Mouse (Mus musculus) CH12.LX (cell line): ENCODE measurements around the gene Ppp1r3f. TPM values are rescaled to one million over a fixed set of nuclear protein-coding genes. Genes with fewer than 3 reads are reported as not detected.

Experiments used
- DNase-seq: peaks from one replicate; pipeline ENCODE4 v3.0.0-alpha.2; 2013; ENCODE audit errors: extremely low read depth
- H3K27ac ChIP-seq: 2 replicates; pipeline ENCODE4 v1.5.1; 2012; ENCODE audit warnings: low read depth, mild to moderate bottlenecking, control low read depth, moderate library complexity; ENCODE audit not compliant: insufficient read depth
- H3K27me3 ChIP-seq: replicated peaks from 2 replicates; pipeline ENCODE3; 2012; ENCODE audit warnings: inconsistent platforms
- H3K36me3 ChIP-seq, 2 experiments: replicated peaks in 1 of 2; 2 replicates each; pipeline versions ENCODE3 to v1.6.1; 2012; ENCODE audit warnings: inconsistent platforms in 1 of 2, low read length in 1 of 2, mild to moderate bottlenecking in 1 of 2, mixed read lengths in 1 of 2, moderate library complexity in 1 of 2; ENCODE audit not compliant: control insufficient read depth in 1 of 2, insufficient read depth in 1 of 2
- H3K4me1 ChIP-seq, 2 experiments: 2 replicates each; pipeline ENCODE4 v1.6.1; 2012; ENCODE audit warnings: inconsistent platforms in 1 of 2, moderate library complexity in 1 of 2; ENCODE audit not compliant: insufficient read depth in 2 of 2, control insufficient read depth in 1 of 2
- H3K4me2 ChIP-seq: 2 replicates; pipeline ENCODE4 v1.6.1; 2012; ENCODE audit warnings: low read depth, mild to moderate bottlenecking, control low read depth; ENCODE audit not compliant: poor library complexity, insufficient read depth, severe bottlenecking
- H3K4me3 ChIP-seq, 3 experiments: fragments of 150-350 bp in 1 of 3; sonication (generic) in 1 of 3; replicated peaks in 1 of 3; 2 replicates each; pipeline versions ENCODE3 to v1.5.1; 2011 to 2012; ENCODE audit warnings: low read depth in 2 of 3, low read length in 2 of 3, mild to moderate bottlenecking in 2 of 3, moderate library complexity in 2 of 3, control low read depth in 1 of 3, improper control_type of control experiment in 1 of 3, inconsistent platforms in 1 of 3, mixed read lengths in 1 of 3; ENCODE audit not compliant: poor library complexity in 1 of 3
- H3K79me2 ChIP-seq: replicated peaks from 2 replicates; pipeline ENCODE4 v1.6.1; 2012; ENCODE audit warnings: mild to moderate bottlenecking, moderate library complexity; ENCODE audit not compliant: control insufficient read depth, poor library complexity, insufficient read depth, severe bottlenecking; ENCODE audit errors: extremely low read depth
- H3K9ac ChIP-seq: 2 replicates; pipeline ENCODE4 v1.6.1; 2012; ENCODE audit warnings: low read depth, mild to moderate bottlenecking, control low read depth, moderate library complexity; ENCODE audit not compliant: insufficient read depth
- H3K9me3 ChIP-seq: replicated peaks from 2 replicates; pipeline ENCODE3; 2012; ENCODE audit warnings: low read length, inconsistent platforms, mixed read lengths
- BHLHE40 ChIP-seq: IDR thresholded peaks from 2 replicates; pipeline ENCODE4 v1.6.1; 2011; ENCODE audit warnings: mild to moderate bottlenecking, low read depth, low read length, improper control_type of control experiment
- CHD1 ChIP-seq: IDR thresholded peaks from 2 replicates; pipeline ENCODE4 v1.6.1; 2012; ENCODE audit warnings: low read depth, low read length, improper control_type of control experiment, inconsistent platforms
- CHD2 ChIP-seq: IDR thresholded peaks from 2 replicates; pipeline ENCODE4 v1.6.1; 2011; ENCODE audit warnings: low read length, improper control_type of control experiment
- E2F4 ChIP-seq: IDR thresholded peaks from 2 replicates; pipeline ENCODE4 v1.6.1; 2011; ENCODE audit warnings: low read depth, low read length, improper control_type of control experiment; ENCODE audit not compliant: insufficient replicate concordance
- EP300 ChIP-seq: IDR thresholded peaks from 2 replicates; pipeline ENCODE4 v1.6.1; 2011; ENCODE audit warnings: low read length, improper control_type of control experiment
- ETS1 ChIP-seq: conservative IDR thresholded peaks from 2 replicates; pipeline ENCODE4 v1.6.1; 2012; ENCODE audit warnings: low read depth, mild to moderate bottlenecking, inconsistent platforms, low read length, improper control_type of control experiment, moderate library complexity
- GABPA ChIP-seq: IDR thresholded peaks from 2 replicates; pipeline ENCODE4 v1.6.1; 2012; ENCODE audit warnings: low read depth, low read length, improper control_type of control experiment, inconsistent platforms; ENCODE audit not compliant: insufficient replicate concordance
- HCFC1 ChIP-seq: IDR thresholded peaks from 2 replicates; pipeline ENCODE4 v1.6.1; 2012; ENCODE audit warnings: low read depth, mild to moderate bottlenecking, inconsistent platforms, low read length, improper control_type of control experiment
- JUND ChIP-seq: conservative IDR thresholded peaks from 2 replicates; pipeline ENCODE4 v1.6.1; 2011; ENCODE audit warnings: low read depth, low read length, improper control_type of control experiment
- MAFK ChIP-seq: IDR thresholded peaks from 2 replicates; pipeline ENCODE4 v1.6.1; 2011; ENCODE audit warnings: low read length, improper control_type of control experiment; ENCODE audit not compliant: insufficient replicate concordance
- MAX ChIP-seq: IDR thresholded peaks from 2 replicates; pipeline ENCODE4 v1.6.1; 2011; ENCODE audit warnings: low read length, improper control_type of control experiment
- MAZ ChIP-seq: IDR thresholded peaks from 2 replicates; pipeline ENCODE4 v1.6.1; 2012; ENCODE audit warnings: low read depth, mild to moderate bottlenecking, inconsistent platforms, low read length, improper control_type of control experiment, moderate library complexity
- MEF2A ChIP-seq: IDR thresholded peaks from 2 replicates; pipeline ENCODE4 v1.6.1; 2014; ENCODE audit warnings: low read depth, mild to moderate bottlenecking, inconsistent platforms, low read length, improper control_type of control experiment, borderline replicate concordance
- MXI1 ChIP-seq: IDR thresholded peaks from 2 replicates; pipeline ENCODE4 v1.6.1; 2011; ENCODE audit warnings: mild to moderate bottlenecking, low read depth, low read length, improper control_type of control experiment
- MYC ChIP-seq: IDR thresholded peaks from 2 replicates; pipeline ENCODE4 v1.6.1; 2011; ENCODE audit warnings: low read depth, mild to moderate bottlenecking, improper control_type of control experiment, low read length
- NELFE ChIP-seq: IDR thresholded peaks from 2 replicates; pipeline ENCODE4 v1.6.1; 2011; ENCODE audit warnings: low read depth, low read length, improper control_type of control experiment
- NRF1 ChIP-seq: IDR thresholded peaks from 2 replicates; pipeline ENCODE4 v1.6.1; 2014; ENCODE audit warnings: low read depth, mild to moderate bottlenecking, inconsistent platforms, low read length, improper control_type of control experiment, moderate library complexity
- POLR2A ChIP-seq: IDR thresholded peaks from 2 replicates; pipeline ENCODE4 v1.6.1; 2011; ENCODE audit warnings: low read depth, mild to moderate bottlenecking, improper control_type of control experiment, low read length
- POLR2AphosphoS2 ChIP-seq: IDR thresholded peaks from 2 replicates; pipeline ENCODE4 v1.6.1; 2011; ENCODE audit warnings: low read depth, low read length, improper control_type of control experiment
- RCOR1 ChIP-seq: conservative IDR thresholded peaks from 2 replicates; pipeline ENCODE4 v1.6.1; 2012; ENCODE audit warnings: low read depth, mild to moderate bottlenecking, inconsistent platforms, low read length, improper control_type of control experiment
- SIN3A ChIP-seq: IDR thresholded peaks from 2 replicates; pipeline ENCODE4 v1.6.1; 2012; ENCODE audit warnings: low read length, improper control_type of control experiment, inconsistent platforms
- SMC3 ChIP-seq: IDR thresholded peaks from 2 replicates; pipeline ENCODE4 v1.6.1; 2011; ENCODE audit warnings: low read depth, low read length, improper control_type of control experiment
- TBP ChIP-seq: conservative IDR thresholded peaks from 2 replicates; pipeline ENCODE4 v1.6.1; 2011; ENCODE audit warnings: low read depth, low read length, improper control_type of control experiment
- TCF12 ChIP-seq: IDR thresholded peaks from 2 replicates; pipeline ENCODE4 v1.6.1; 2014; ENCODE audit warnings: low read depth, mild to moderate bottlenecking, inconsistent platforms, low read length, improper control_type of control experiment
- USF1 ChIP-seq: IDR thresholded peaks from 2 replicates; pipeline ENCODE4 v1.6.1; 2014; ENCODE audit warnings: low read depth, mild to moderate bottlenecking, inconsistent platforms, low read length, improper control_type of control experiment
- ZKSCAN1 ChIP-seq: IDR thresholded peaks from 2 replicates; pipeline ENCODE4 v1.6.1; 2012; ENCODE audit warnings: low read depth, inconsistent platforms, low read length, improper control_type of control experiment, borderline replicate concordance
- ZMIZ1 ChIP-seq: IDR thresholded peaks from 2 replicates; pipeline ENCODE4 v1.6.1; 2012; ENCODE audit warnings: low read depth, mild to moderate bottlenecking, inconsistent platforms, low read length, improper control_type of control experiment
- dilution Hi-C: fragments of 300-500 bp; cut with MboI; formaldehyde crosslinking; loops from 2 replicates; pipeline ENCODE4 v1.14.3; 2020; ENCODE audit warnings: low sequenced_read_pairs; ENCODE audit not compliant: extremely low pct_unique_long_range_greater_than_20kb, extremely low pct_ligation_motif_present
- in situ Hi-C: fragments of 300-500 bp; cut with MboI; formaldehyde crosslinking; loops from 3 replicates; pipeline ENCODE4 v1.14.3; 2019; ENCODE audit warnings: low sequenced_read_pairs, low pct_ligation_motif_present, low pct_unique_long_range_greater_than_20kb, mixed read lengths
- polyA plus RNA-seq: library from polyadenylated mRNA; unstranded; fragments of >175 nt; gene quantifications from 2 replicates; pipeline ENCODE4 v1.2.1, GENCODE M21; 2012; ENCODE audit warnings: low read depth; ENCODE audit not compliant: insufficient read length
- total RNA-seq, 2 experiments: library from RNA; depleted of rRNA; stranded (reverse); fragments of 300-350 nt in 1 of 2; fragments of >200 nt in 1 of 2; gene quantifications; 2 replicates each; pipeline ENCODE4 v1.2.3; 2012 to 2014

Ppp1r3f gene
- total and polyA plus RNA-seq, 3 experiments: 0.13 to 0.57 (median 0.51) TPM

DNA sequence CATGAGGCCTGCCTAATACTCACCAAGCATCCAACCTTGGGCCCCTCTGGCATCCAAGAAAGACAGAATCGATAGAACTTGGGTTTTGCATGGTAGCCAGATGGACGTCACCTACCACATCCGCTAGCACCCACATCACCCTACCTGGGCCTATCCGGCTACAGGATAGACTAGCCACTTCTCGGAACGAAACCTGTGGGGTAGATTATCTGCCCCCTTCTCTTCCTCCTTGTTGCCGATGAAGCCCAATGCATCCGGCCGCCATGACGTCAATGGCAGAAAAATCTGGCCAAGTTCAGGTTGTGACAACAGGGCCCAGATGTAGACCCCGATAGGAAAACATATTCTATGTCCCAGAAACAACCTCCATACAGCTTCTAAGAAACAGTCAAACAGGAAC lies 9.8 kb upstream of the Ppp1r3f start:
- Histone ChIP-seq H3K4me1 (peaks cover 7% of the 10 kb centered on the region in 2 experiments), H3K27me3 (no peaks in the 10 kb centered on the region), H3K4me2 (no peak overlapping the region), H3K9ac (no peak overlapping the region), H3K4me3 (no peak overlapping the region), H3K27ac (no peak overlapping the region), H3K36me3 (peaks cover 4 to 40% of the 10 kb centered on the region in 2 experiments), H3K79me2 (no peaks in the 10 kb centered on the region), H3K9me3 (no peaks in the 10 kb centered on the region)
- in situ Hi-C loops: no loop called here
- dilution Hi-C loops: no loop called here
- no peak for TF ChIP-seq ZMIZ1
- TF ChIP-seq MYC: no peak
- no peak for TF ChIP-seq HCFC1
- no peak for TF ChIP-seq USF1
- no peak for TF ChIP-seq NRF1
- TF ChIP-seq EP300: no peak
- no peak for TF ChIP-seq MEF2A
- no peak for TF ChIP-seq CHD1
- no peak for TF ChIP-seq BHLHE40
- no peak for TF ChIP-seq TBP
- TF ChIP-seq ETS1: no peak
- TF ChIP-seq RCOR1: no peak
- TF ChIP-seq SMC3: no peak
- no peak for TF ChIP-seq JUND
- TF ChIP-seq MAZ: no peak
- no peak for TF ChIP-seq TCF12
- no peak for TF ChIP-seq SIN3A
- TF ChIP-seq NELFE: no peak
- no peak for DNase-seq

GRCm38 (mm10) chrX:7581151-7581550 lies 7.1 kb upstream of the Ppp1r3f start:
- dilution Hi-C loops (no loop called here), in situ Hi-C loops (no loop called here)
- no peaks in the 10 kb centered on the region for H3K27me3 ChIP-seq
- H3K4me1 ChIP-seq: no peaks in the 10 kb centered on the region
- H3K9ac ChIP-seq: no peak overlapping the region
- H3K79me2 ChIP-seq: no peaks in the 10 kb centered on the region
- H3K27ac ChIP-seq: no peak overlapping the region
- TF ChIP-seq ZMIZ1 (no peak), POLR2A (no peak), USF1 (no peak), E2F4 (no peak), MEF2A (no peak), EP300 (no peak), CHD2 (no peak), RCOR1 (no peak), ZKSCAN1 (no peak), MAX (no peak), NELFE (no peak), TBP (no peak), MAFK (no peak), MAZ (no peak), POLR2AphosphoS2 (no peak), BHLHE40 (no peak), NRF1 (no peak), MXI1 (no peak), GABPA (no peak)
- no peak overlapping the region for H3K4me3 ChIP-seq
- no peak overlapping the region for H3K4me2 ChIP-seq
- DNase-seq: no peak
- no peaks in the 10 kb centered on the region for H3K9me3 ChIP-seq
- peaks cover 0 to 21% of the 10 kb centered on the region in 2 experiments for H3K36me3 ChIP-seq
